Mouse (Mus musculus) colon, adult 2 months (tissue): ENCODE measurements around the gene Gsdmc3. TPM values are rescaled to one million over a fixed set of nuclear protein-coding genes. Genes with fewer than 3 reads are reported as not detected.

Source experiments
- polyA plus RNA-seq: library from polyadenylated mRNA; depleted of rRNA; stranded (reverse); fragments of >200 nt; gene quantifications from 2 replicates; pipeline ENCODE4 v1.2.3, GENCODE M21; 2012; rRNA removed

Gene Gsdmc3
- polyA plus RNA-seq, result 34.5 and 46.5 TPM in 2 replicates

DNA sequence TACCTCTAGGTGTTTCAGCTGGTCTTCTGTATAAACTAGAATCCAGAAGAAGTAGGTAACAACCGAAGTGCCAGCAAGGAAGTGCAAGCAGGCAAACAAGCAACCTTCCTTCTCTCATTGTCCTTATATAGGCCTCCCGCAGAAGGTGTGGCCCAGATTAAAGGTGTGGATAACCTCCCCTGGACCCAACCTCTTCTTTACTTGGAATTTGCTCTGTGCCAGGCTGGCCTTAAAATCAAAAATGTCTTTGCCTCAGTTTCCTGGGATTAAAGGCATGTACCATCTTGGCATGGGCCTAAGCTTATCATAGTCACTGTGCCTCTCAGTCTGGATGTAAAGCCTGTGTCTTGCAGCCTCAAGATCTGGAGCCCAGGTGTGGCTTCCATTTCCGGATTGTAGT is at the start of gene Gsdmc3:
Gene Gsdmc3 (minus strand): TSS at position 101 of the 400 bp plus-strand sequence.

DNA sequence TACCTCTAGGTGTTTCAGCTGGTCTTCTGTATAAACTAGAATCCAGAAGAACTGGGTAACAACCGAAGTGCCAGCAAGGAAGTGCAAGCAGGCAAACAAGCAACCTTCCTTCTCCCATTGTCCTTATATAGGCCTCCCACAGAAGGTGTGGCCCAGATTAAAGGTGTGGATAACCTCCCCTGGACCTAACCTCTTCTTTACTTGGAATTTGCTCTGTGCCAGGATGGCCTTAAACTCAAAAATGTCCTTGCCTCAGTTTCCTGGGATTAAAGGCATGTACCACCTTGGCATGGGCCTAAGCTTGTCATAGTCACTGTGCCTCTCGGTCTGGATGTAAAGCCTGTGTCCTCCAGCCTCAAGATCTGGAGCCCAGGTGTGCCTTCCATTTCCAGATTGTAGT is 33.8 kb upstream of the Gsdmc3 start, which contains the start of gene Gsdmc4:
Gene Gsdmc4 (minus strand): TSS at position 101 of the 400 bp plus-strand sequence.

Other genes with a start within 250 kb of the Gsdmc3 start
- 62.2 and 78.7 TPM in 2 replicates for gene Gsdmc2, start 33.4 kb downstream of the Gsdmc3 start, polyA plus RNA-seq
- gene Gsdmc4, start 33.7 kb upstream of the Gsdmc3 start, polyA plus RNA-seq, result 187 and 200 TPM in 2 replicates
- 20.1 and 23.1 TPM in 2 replicates for gene Fam49b, start 181.9 kb upstream of the Gsdmc3 start, polyA plus RNA-seq